Mouse (Mus musculus): ENCODE data around the gene Ilf2. TPM values are rescaled to one million over a fixed set of nuclear protein-coding genes. Genes with fewer than 3 reads are reported as not detected.

Ilf2 gene
- polyA plus RNA-seq, 1 experiment from 2014 or later: 219 TPM

- H3K27me3 ChIP-seq: no peaks in the 10 kb centered on the region
- peak overlapping the region; percentile 32; the same call in 1 of the 2 replicates for H3K27ac ChIP-seq
- H3K9ac ChIP-seq: no peak overlapping the region
- no peaks in the 10 kb centered on the region for H3K9me3 ChIP-seq
- H3K36me3 ChIP-seq: peaks cover 36% of the 10 kb centered on the region
- H3K4me2 ChIP-seq: no peak overlapping the region
- H3K4me1 ChIP-seq: peaks cover 9% of the 10 kb centered on the region
- no peak for ATAC-seq (ENCODE audit: borderline replicate concordance, extremely low read depth, low FRiP score, low TSS enrichment)
- no peak overlapping the region for H3K4me3 ChIP-seq
- WGBS: 49% methylated on average over 4 of the region's 4 CpGs
These were observed 18.1 kb downstream of the Ilf2 start for GRCm38 (mm10) chr3:90493831-90494540.

- H3K4me2 ChIP-seq: no peak overlapping the region
- 82% methylated on average over 7 of the region's 7 CpGs for WGBS
These were observed 20.1 kb downstream of the Ilf2 start for GRCm38 (mm10) chr3:90495850-90496525.

DNA sequence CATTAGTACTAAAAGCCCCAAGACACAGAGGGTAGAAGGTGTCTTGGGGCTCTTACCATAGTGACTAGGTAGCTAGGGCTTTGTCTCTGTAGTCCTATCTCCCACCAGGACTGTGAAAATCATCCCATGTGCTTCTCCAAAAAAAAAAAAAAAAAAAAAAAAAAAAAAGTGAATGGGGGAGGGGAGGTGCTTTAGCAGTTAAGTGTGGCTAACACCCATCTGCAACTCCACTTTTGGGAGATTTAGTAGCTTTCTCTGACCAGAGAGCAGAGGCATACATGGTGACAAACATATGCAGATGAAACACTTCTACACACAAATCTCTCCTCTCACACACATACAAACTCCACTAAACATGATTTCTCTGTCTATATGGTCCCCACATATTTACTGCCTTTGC, 21.7 kb downstream of the Ilf2 start:
- H3K27ac ChIP-seq: no peak overlapping the region
- ATAC-seq (ENCODE audit: borderline replicate concordance, extremely low read depth, low FRiP score, low TSS enrichment): no peak
- no peak overlapping the region for H3K4me2 ChIP-seq
- H3K4me1 ChIP-seq: no peaks in the 10 kb centered on the region
- H3K4me3 ChIP-seq: no peak overlapping the region
- H3K36me3 ChIP-seq: peaks cover 64% of the 10 kb centered on the region
- H3K9me3 ChIP-seq: no peaks in the 10 kb centered on the region
- no peaks in the 10 kb centered on the region for H3K27me3 ChIP-seq
- H3K9ac ChIP-seq: no peak overlapping the region

More at GRCm38 (mm10) chr3:90495850-90496525, 20.1 kb downstream of the Ilf2 start:
- Histone ChIP-seq H3K27me3 (no peaks in the 10 kb centered on the region), H3K9ac (no peak overlapping the region), H3K4me3 (no peak overlapping the region), H3K9me3 (no peaks in the 10 kb centered on the region), H3K4me1 (no peaks in the 10 kb centered on the region), H3K27ac (no peak overlapping the region), H3K36me3 (peaks cover 49% of the 10 kb centered on the region)
- ATAC-seq (ENCODE audit: borderline replicate concordance, extremely low read depth, low FRiP score, low TSS enrichment): no peak

DNA sequence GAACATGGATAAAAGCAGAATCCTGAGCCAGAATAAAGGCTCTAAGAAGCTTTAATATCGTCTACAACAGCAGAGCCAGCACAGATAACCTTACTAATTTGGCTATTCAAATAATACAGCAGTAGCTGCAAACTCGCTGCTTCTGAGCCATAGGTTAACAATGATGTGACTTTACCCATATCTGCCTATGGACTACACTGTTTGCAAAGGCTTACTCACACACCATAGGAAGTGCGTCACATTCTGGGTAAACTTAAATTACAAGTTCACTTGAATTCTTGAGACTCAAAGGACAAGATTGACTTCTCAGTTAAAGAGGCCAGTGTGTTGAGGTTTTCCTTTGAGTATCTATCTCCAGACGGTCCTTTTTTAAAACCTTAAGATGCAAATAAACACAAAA, 27.5 kb downstream of the Ilf2 start:
- ATAC-seq (ENCODE audit: borderline replicate concordance, extremely low read depth, low FRiP score, low TSS enrichment): no peak
- H3K9ac ChIP-seq: no peak overlapping the region
- H3K27me3 ChIP-seq: no peaks in the 10 kb centered on the region
- WGBS: 52% methylated on average over 4 of the region's 4 CpGs
- no peak overlapping the region for H3K4me3 ChIP-seq
- peaks cover 86% of the 10 kb centered on the region for H3K36me3 ChIP-seq
- H3K27ac ChIP-seq: no peak overlapping the region
- H3K9me3 ChIP-seq: no peaks in the 10 kb centered on the region
- no peak overlapping the region for H3K4me2 ChIP-seq
- H3K4me1 ChIP-seq: peaks cover 25% of the 10 kb centered on the region

DNA sequence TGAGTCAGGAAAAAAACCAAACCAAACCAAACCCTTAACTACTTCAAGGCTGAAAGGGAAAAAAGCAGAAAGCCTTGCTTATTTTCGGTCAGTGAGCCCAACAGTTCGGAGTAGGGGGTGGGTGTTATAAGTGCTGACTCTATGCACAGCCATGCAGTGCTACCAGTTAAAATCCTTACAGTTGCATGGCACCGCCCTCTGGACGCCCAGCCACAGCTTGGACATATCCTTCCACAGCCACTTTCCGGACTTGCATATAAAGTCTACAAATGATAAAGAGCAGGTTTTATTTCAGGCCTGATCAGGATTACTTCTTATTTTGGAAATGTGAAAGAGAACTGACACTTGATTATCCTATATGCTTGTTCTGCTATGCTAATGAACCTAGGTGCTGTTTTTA, 29.3 kb downstream of the Ilf2 start:
- no peaks in the 10 kb centered on the region for H3K9me3 ChIP-seq
- 85% methylated on average over 5 of the region's 5 CpGs for WGBS
- peaks cover 69% of the 10 kb centered on the region for H3K36me3 ChIP-seq
- peaks cover 25% of the 10 kb centered on the region for H3K4me1 ChIP-seq
- H3K27me3 ChIP-seq: no peaks in the 10 kb centered on the region
- H3K4me3 ChIP-seq: no peak overlapping the region
- H3K4me2 ChIP-seq: no peak overlapping the region
- H3K9ac ChIP-seq: no peak overlapping the region
- no peak for ATAC-seq (ENCODE audit: borderline replicate concordance, extremely low read depth, low FRiP score, low TSS enrichment)
- H3K27ac ChIP-seq: no peak overlapping the region

DNA sequence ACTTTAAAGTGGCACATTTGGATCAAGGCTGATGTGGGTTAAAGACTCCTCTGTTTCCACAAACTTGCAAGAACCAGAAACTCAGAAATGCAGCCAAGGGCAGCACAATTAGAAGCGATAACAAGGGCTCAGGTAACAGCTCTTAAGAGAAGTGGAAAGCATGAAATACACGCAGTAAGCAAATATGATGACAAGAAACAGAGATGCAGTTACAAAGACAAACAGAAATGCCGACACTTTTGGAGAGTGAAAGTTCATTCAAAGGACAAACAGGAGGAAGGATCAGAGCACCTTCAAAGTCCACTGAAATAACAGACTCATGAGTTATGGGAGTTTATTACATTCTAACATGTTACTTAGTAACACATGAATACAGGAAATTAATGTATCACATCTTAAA, 30.4 kb downstream of the Ilf2 start:
- ATAC-seq (ENCODE audit: borderline replicate concordance, extremely low read depth, low FRiP score, low TSS enrichment): no peak

DNA sequence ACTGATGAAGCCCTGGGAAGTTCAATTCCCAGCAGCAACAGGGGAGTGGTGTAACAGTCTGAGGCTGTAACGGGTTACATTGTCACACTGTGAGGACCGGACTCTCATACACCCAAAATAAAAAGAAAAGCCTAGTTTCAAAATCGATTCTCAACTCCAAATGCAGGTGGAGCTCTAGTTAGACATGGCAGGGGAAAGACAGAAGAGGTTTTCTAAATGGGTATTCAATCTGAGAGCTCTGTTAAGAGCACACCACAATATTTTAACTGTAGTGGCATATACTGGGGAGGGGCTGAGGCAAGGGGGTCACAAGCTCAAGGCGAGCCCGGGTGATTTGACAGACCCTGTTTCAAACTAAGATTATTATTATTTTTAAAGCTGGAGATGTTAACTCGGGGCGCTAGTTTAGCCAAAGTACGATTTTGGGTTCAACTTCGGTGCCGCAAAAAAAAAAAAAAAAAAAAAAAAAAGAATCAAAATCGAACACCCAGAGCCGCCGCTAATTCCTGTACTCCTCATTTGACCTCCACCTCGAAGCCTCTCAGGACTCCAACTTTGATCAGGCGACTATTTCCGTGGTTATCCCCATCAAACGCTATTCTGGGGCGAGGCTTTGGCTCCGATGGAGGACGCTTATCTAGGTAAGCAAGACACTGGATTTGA, 32.5 kb downstream of the Ilf2 start:
- Histone ChIP-seq H3K4me3 (peak overlapping the region; percentile 97), H3K4me1 (peaks cover 27% of the 10 kb centered on the region), H3K27ac (peak overlapping the region; percentile 94), H3K36me3 (peaks cover 41% of the 10 kb centered on the region), H3K27me3 (no peaks in the 10 kb centered on the region), H3K9ac (peak overlapping the region; percentile 99), H3K9me3 (no peaks in the 10 kb centered on the region), H3K4me2 (peak overlapping the region; percentile 68)
- ATAC-seq (ENCODE audit: borderline replicate concordance, extremely low read depth, low FRiP score, low TSS enrichment): no peak
- WGBS: 2% methylated on average over 20 of the region's 20 CpGs

More for the DNA sequence above, 30.4 kb downstream of the Ilf2 start:
- Histone ChIP-seq H3K9me3 (no peaks in the 10 kb centered on the region), H3K27me3 (no peaks in the 10 kb centered on the region), H3K4me2 (no peak overlapping the region), H3K9ac (no peak overlapping the region), H3K4me3 (no peak overlapping the region), H3K27ac (no peak overlapping the region), H3K4me1 (peaks cover 25% of the 10 kb centered on the region), H3K36me3 (peaks cover 61% of the 10 kb centered on the region)
- WGBS: 64% methylated on average over 3 of the region's 3 CpGs

- H3K27me3 ChIP-seq: no peaks in the 10 kb centered on the region
- no peaks in the 10 kb centered on the region for H3K9me3 ChIP-seq
- H3K9ac ChIP-seq: peak within 1 kb of the TSS; percentile 99
- under 1% methylated on average over 66 of the region's 66 CpGs for WGBS
- peak within 1 kb of the TSS; percentile 68 for H3K4me2 ChIP-seq
- H3K27ac ChIP-seq: peak within 1 kb of the TSS; percentile 94
- H3K4me1 ChIP-seq: peaks cover 33% of the 10 kb centered on the region
- H3K4me3 ChIP-seq: peak within 1 kb of the TSS; percentile 97
- peak; percentile 93 for ATAC-seq (ENCODE audit: borderline replicate concordance, extremely low read depth, low FRiP score, low TSS enrichment)
- H3K36me3 ChIP-seq: peaks cover 34% of the 10 kb centered on the region
These were observed 33.2 kb downstream of the Ilf2 start, which contains the start of gene Chtop for GRCm38 (mm10) chr3:90508950-90509746. TSS of gene Chtop (minus strand) at chr3:90509498.

DNA sequence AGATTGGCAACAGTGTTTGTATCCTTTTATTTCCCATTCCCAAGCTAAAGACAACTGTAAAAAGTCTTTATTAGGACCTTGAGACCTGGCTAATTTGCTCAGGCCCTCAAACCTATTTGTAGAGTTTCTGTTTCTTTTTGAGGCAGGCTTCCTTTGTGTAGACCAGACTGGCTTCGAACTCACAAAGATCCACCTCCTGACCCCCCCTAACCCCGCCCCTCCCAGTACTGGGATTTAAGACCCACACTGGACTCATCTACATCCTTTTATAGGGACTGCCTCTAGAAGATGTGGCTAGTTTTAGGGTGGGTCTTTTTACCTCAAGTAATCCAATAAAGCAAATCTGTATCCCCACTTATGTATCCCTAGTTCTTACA, 33.8 kb downstream of the Ilf2 start:
- H3K9me3 ChIP-seq: no peaks in the 10 kb centered on the region
- peaks cover 33% of the 10 kb centered on the region for H3K4me1 ChIP-seq
- H3K4me2 ChIP-seq: peak overlapping the region; percentile 52
- no peaks in the 10 kb centered on the region for H3K27me3 ChIP-seq
- peak overlapping the region; percentile 97 for H3K4me3 ChIP-seq
- peak; percentile 4; the same call in 1 of the 2 replicates for ATAC-seq (ENCODE audit: borderline replicate concordance, extremely low read depth, low FRiP score, low TSS enrichment)
- no peak overlapping the region for H3K9ac ChIP-seq
- 22% methylated on average over 2 of the region's 2 CpGs for WGBS
- peak overlapping the region; percentile 49 for H3K27ac ChIP-seq
- H3K36me3 ChIP-seq: peaks cover 28% of the 10 kb centered on the region

GRCm38 (mm10) chr3:90512276-90512675, 36.4 kb downstream of the Ilf2 start:
- no peak for ATAC-seq (ENCODE audit: borderline replicate concordance, extremely low read depth, low FRiP score, low TSS enrichment)
- no peak overlapping the region for H3K4me2 ChIP-seq
- H3K4me1 ChIP-seq: peaks cover 28% of the 10 kb centered on the region
- no peak overlapping the region for H3K4me3 ChIP-seq
- no peak overlapping the region for H3K27ac ChIP-seq
- H3K27me3 ChIP-seq: no peaks in the 10 kb centered on the region
- H3K36me3 ChIP-seq: peaks cover 5% of the 10 kb centered on the region; the same call in 1 of the 2 replicates
- no peaks in the 10 kb centered on the region for H3K9me3 ChIP-seq
- no peak overlapping the region for H3K9ac ChIP-seq
- WGBS: 79% methylated on average over 5 of the region's 5 CpGs

DNA sequence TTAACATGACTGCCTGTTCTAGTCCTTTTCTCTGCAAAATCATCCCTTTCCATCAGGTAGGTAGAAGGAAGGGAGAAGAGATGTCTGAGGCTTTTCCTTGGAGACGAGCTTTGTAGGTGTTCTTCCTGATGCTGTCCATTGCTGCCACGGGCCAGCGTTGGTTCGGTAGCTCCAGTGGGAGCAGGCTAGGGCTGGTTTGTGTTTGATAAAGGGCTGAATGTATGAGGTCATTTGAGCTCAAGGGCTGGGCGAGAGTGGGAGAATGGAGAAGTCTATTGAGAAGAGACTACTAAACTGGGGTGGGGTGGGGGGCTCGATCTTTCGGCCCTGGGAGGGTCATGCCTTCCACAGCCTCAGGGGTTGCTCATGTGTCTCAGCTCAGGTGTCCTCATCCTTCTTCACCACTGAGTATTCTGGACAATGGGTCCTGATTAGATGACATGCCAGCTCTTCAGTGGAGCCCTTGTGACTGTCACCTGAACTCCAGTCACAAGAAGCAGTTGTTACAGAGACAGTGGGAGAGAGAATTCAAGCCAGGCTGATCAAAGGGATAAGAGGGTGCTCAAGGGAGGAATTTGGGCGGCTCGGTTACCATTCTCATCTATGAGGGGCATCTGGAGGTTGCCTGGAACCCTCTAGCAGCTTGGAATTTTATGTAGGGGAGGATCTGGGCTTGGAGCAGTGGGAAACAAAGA, 37.2 kb downstream of the Ilf2 start:
- H3K27me3 ChIP-seq: no peaks in the 10 kb centered on the region
- no peak for ATAC-seq (ENCODE audit: borderline replicate concordance, extremely low read depth, low FRiP score, low TSS enrichment)
- no peak overlapping the region for H3K9ac ChIP-seq
- peak overlapping the region; percentile 46 for H3K4me3 ChIP-seq
- peaks cover 20% of the 10 kb centered on the region for H3K4me1 ChIP-seq
- no peak overlapping the region for H3K27ac ChIP-seq
- 69% methylated on average over 9 of the region's 9 CpGs for WGBS
- no peaks in the 10 kb centered on the region for H3K9me3 ChIP-seq
- peak overlapping the region; percentile 93 for H3K4me2 ChIP-seq
- no peaks in the 10 kb centered on the region for H3K36me3 ChIP-seq
